Mouse (Mus musculus) fibroblast of lung, adult 2 months (primary cell): Measurements from ENCODE around the gene Gm42688.
A peak's percentile ranks its signal among the peaks of the same experiment; 100 is the strongest.

Experiments used
- DNase-seq: peaks from one replicate; pipeline ENCODE4 v3.0.0-alpha.2; 2011; ENCODE audit warnings: low read depth

The Gm42688 gene

DNA sequence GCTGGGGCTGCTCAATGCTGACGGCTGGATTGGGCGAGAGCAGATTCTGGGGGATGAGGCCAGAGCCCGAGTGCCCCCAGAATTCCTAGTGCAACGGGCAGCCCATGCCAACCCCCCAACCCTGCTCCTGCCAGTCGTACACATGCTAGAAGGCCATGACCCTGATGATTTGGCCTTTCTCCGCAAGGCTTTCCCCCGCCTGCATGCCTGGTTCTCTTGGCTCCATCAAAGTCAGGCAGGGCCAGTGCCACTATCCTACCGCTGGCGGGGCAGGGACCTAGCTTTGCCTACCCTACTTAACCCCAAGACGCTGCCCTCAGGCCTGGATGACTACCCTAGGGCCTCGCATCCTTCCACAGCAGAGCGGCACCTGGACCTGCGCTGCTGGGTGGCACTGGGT lies 16.2 kb downstream of the Gm42688 start:
- no peak for DNase-seq

DNA sequence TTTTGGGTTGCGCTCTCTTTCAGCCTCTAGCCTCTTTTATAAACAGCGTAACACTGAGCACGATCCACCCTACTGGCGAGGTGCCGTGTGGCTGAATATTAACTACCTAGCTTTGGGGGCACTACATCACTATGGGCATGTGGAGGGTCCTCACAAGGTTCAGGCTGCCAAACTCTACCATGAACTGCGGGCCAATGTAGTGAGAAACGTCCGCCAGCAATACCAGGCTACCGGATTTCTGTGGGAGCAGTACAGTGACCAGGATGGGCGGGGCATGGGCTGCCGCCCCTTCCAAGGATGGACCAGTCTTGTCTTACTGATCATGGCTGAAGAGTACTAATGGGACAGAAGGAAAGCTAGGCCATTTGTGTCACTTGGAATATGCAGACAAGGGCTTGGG lies 17.0 kb downstream of the Gm42688 start:
- DNase-seq = no peak

- no peak for DNase-seq
Measured at GRCm38 (mm10) chr6:83118825-83119733, 17.7 kb downstream of the Gm42688 start.

- no peak for DNase-seq
Measured at GRCm38 (mm10) chr6:83119734-83120051, 18.3 kb downstream of the Gm42688 start.

GRCm38 (mm10) chr6:83120930-83121862 lies 19.8 kb downstream of the Gm42688 start, which contains the start of gene Wbp1:
TSS of gene Wbp1 (minus strand) at chr6:83121559.
- peak; percentile 100 for DNase-seq

GRCm38 (mm10) chr6:83121863-83122710 lies 20.7 kb downstream of the Gm42688 start:
- no peak for DNase-seq

DNA sequence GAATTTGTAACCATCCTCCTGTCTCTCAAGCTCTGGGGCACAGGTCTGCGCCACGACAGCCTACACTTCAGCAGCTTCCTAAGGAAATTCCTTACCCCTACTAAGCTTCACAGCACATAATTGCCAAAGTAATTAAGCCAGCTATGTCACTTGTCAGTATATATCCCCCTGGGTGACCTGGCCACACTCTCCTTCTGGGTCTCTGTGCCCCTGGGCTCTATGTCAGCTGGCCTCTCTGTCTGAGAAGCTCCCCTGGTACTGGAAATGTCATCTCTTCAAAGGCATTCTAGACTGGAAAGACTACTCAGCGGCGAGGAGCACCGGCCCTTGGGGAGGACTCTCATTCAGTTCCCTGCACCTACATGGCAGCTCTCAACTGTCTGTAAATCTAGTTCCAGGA lies 21.5 kb downstream of the Gm42688 start:
- no peak for DNase-seq

GRCm38 (mm10) chr6:83124851-83125312 lies 23.5 kb downstream of the Gm42688 start:
- DNase-seq = peak; percentile 81

DNA sequence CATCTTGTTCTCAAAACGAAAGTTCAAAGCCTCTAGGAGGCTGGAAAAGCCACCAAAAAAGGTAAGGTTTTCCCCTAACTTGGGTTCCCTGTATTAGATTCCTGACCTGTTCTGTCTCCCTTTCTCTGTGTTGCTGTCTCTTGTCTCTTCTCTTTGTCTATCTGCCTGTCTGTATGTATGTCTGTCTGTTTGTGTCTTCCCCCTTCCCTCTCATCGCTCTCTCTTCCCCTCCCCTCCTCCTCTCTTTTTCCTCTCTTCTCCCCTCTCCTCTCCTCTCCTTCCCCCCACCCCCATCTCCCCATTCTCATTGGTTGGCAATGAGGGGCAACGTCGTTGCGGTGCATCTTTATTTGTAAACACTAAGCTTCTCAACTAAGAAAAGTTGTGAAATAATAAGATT lies 23.9 kb downstream of the Gm42688 start, which contains the start of gene Ino80b:
Gene Ino80b (minus strand): TSS at position 101 of the 400 bp plus-strand sequence.
- no peak for DNase-seq

DNA sequence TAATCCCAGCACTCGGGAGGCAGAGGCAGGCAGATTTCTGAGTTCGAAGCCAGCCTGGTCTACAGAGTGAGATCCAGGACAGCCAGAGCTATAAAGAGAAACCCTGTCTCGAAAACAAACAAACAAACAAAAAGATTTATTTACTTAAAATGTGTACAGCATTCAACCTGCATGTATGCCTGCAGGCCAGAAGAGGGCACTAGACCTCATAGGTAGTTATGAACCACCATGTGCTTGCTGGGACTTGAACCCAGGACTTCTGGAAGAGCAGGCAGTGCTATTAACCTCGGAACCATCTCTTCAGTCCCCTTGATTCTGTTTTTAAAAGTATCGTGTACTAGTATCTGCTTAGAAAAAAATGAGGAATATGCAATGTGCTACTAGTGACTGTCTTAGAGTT lies 26.0 kb downstream of the Gm42688 start:
- no peak for DNase-seq

DNA sequence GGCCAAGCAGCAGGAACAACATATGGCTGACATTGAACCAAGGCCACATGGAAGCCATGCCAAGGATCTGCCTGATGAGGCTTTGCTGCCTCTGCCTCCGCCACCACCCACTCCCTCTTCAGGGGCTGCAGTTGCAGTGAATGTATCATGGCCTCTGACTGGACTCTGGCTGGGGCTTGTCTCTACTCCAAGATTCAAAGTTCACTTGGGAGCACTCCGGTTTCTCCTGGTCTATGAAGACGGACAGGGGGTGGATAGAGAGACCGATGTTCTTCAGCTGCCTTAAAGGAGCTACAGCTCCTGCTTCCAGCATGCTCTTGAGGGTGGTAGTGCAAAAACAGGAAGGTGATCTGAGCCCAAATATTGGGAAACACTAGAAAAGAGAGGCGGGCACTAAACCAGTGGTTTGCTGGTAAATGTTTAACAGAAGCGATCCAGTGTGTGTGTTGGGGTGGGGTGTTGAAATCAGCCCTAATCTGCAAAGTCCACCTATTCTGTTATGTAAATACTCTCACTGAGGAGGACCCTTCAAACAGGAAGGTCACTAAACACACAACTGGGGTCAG lies 30.1 kb downstream of the Gm42688 start:
- peak; percentile 51 for DNase-seq

GRCm38 (mm10) chr6:83132176-83132919 lies 30.9 kb downstream of the Gm42688 start:
- no peak for DNase-seq

- DNase-seq = no peak
Measured at GRCm38 (mm10) chr6:83134226-83134625, 32.8 kb downstream of the Gm42688 start.

DNA sequence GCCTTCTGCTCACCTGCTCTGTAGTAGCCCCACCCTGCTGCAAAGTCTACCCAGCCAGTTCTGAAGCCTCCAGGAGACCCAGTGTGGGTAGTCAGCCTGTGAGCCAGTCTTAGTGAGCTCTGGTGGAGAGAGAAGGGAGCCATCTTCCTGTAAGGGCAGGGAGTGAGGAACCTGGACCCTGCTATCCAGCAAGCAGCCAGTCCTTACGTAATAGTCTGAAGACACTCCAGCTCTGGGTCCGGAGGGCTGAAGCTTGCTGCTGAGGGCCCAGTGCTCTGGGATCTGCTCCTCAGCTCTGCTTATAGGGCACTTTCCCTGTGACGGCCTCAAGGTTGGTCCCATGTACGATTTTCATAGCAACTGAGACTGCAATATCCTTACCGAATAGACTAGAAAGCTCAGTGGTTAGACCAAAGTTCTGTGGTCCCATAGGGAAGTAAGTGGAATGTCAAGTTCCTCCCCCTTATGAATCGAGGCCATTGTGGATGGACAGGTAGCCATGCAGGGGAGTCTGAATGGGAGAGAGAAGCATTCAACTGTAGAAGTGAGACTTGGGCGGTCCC lies 33.6 kb downstream of the Gm42688 start, which contains the start of gene Rtkn:
Gene Rtkn (plus strand): TSS at position 513 of the 563 bp plus-strand sequence.
- DNase-seq = no peak

DNA sequence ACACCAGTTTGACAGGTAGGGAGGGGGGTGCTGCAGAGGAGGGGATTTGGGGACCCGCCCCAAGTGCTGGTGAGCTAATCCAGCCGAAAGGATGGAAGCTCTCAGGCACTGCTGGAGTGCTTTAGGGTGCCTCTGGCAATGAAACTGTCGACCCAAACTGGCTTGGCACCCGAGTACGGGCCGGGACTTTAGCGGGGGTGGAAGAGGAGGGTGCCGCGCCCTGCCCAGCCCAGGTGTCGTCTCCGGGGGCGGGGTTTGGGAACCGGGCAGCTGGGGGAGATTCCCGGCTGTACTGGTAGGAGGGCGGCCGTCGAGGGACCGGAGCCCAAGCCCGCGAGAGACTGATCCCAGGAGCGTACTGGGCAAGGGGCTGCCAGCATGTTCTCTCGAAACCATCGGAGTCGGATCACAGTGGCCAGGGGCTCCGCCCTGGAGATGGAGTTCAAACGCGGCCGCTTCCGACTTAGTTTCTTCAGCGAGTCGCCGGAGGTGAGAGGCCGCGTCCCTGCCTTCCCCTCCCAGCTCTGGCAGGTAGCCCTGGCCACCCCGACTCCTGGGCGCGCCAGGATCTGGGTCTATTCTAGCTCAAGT lies 34.2 kb downstream of the Gm42688 start:
- DNase-seq = no peak

- peak; percentile 41 for DNase-seq
Measured at GRCm38 (mm10) chr6:83136291-83136880, 35.0 kb downstream of the Gm42688 start.

DNA sequence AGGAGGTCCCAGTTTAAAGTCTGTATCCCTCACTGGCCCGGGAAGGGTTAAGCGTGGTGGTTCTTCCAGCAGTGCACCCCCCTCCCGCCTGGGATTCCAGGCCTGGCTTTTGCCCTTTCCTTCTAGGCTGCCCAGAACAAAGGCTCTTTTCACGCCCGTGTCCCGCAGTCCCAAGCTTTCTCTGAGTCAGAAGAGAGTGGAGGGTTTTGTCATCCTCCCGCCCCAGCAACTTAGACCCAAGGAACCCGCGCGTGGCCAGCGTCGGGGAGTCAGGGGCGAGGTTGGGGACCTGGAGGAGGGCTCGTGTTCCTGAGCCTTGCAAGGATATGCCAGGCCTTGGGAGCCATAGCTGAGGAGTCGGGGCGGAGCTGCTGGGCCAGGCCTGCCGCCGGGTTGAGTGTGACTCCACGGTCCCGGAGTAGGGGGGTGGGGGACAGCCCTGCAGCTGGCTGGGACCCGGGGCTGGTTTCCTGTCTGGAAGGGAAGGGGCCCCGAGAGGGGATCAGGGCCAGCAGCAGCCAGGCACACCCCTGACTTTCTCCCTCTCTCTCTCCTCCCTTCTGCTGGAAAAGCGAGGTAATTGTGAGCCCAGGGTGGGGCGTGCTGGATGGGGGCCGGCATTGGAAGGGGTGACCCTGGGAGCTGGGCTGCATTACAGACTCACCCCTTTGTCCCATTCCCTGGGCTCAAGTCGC lies 35.6 kb downstream of the Gm42688 start:
- peak; percentile 71 for DNase-seq

DNA sequence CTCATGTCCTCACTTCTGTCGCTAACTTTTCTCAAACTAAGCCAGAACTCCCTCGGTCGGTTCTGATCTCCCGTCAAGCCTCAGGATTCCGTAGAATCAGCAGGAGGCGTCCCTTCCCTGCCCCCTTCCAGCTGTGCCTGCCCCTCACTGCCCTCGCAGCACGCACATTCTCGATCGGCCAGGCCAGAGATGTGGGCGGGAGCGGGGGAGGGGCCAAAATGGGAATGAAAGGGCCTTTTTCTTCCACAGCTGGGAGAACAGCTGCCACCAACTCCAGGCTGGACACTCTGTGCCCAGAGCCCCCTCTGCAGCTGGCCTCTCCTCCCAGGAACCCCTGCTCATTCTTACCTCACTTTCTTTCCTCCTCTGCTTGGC lies 36.1 kb downstream of the Gm42688 start:
- peak; percentile 88 for DNase-seq

DNA sequence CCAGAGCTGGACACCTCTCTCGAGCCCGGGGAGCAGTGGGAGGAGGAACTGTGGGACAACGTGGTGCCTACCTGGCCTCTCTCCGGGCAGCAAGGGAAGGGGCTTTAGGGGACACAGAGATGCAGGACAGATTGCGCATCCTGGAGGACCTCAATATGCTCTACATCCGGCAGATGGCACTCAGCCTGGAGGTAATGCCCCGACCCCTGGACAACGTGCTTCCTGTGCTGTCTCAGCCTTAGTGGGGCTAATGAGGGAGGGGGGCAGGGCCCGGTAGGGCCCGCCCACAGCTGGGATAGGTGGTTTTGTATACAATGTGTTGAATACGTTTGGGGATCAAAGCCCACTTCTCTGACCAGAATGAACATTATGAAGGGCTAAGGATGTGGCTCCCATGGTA lies 36.6 kb downstream of the Gm42688 start:
- no peak for DNase-seq
